Mouse (Mus musculus) adipose tissue, adult 10 weeks (tissue): Measurements from ENCODE around the gene Vmn2r59. TPM values are rescaled to one million over a fixed set of nuclear protein-coding genes. Genes with fewer than 3 reads are reported as not detected.

Experiments used
- polyA plus RNA-seq: library from polyadenylated mRNA; stranded (reverse); fragments of 350-450 nt; fragmentation: Illumina TruSeq; extraction: RNeasy Lipid Tissue Mini Kit (QIAGEN cat#74804); gene quantifications from one replicate; pipeline ENCODE4 v1.2.3, GENCODE M21; 2014; ENCODE audit warnings: low read depth, low replicate concordance

The Vmn2r59 gene
- not detected for polyA plus RNA-seq

DNA sequence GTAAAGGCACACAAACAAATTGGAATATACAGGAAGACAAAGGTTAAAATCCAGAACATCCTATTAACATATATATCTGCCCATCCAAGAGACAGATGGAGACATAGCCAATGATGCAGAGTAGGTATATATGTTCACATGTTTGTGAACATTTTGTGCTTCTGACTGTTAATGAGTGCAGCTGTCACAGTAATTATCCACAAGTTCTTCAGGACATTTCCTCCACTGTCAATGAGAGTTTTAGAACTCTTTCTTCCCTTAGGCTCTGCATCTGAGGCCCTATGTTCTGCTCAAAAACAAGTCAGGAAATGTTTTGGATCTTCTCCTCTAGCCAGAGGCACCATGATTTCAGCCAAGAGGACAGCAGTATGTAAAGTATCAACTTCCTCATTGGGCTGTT lies at the start of gene Vmn2r59:
Gene Vmn2r59, minus strand, starts transcription at position 101 of the 400 bp plus-strand sequence.

GRCm38 (mm10) chr7:42107470-42107869 lies 48.6 kb upstream of the Vmn2r59 start, which contains the start of gene Vmn2r60:
Gene Vmn2r60, plus strand, starts transcription at chr7:42107770.

Other genes starting within 250 kb of the Vmn2r59 start
- gene Vmn2r58, start 186.3 kb downstream of the Vmn2r59 start, polyA plus RNA-seq, result not detected
- gene Vmn2r60, start 48.7 kb upstream of the Vmn2r59 start, polyA plus RNA-seq, result not detected
- not detected for gene Vmn2r61, start 201.0 kb upstream of the Vmn2r59 start, polyA plus RNA-seq